Mouse (Mus musculus): ENCODE data around the gene Apbb2. TPM values are rescaled to one million over a fixed set of nuclear protein-coding genes. Genes with fewer than 3 reads are reported as not detected.
A peak's percentile ranks its signal among the peaks of the same experiment; 100 is the strongest.

Apbb2 gene
- polyA plus RNA-seq, 1 experiment from 2014 or later = 27.8 TPM

GRCm38 (mm10) chr5:66338583-66338982 is 280.0 kb downstream of the Apbb2 start:
- Histone ChIP-seq H3K4me2 (ENCODE audit: low read depth, low read length) (no peak overlapping the region), H3K27me3 (ENCODE audit: control insufficient read depth, insufficient read depth, low read length) (no peaks in the 10 kb centered on the region), H3K4me1 (ENCODE audit: control insufficient read depth, insufficient read depth, low read length) (no peaks in the 10 kb centered on the region), H3K27ac (replicated peaks; ENCODE audit: low read depth, low read length) (no peak overlapping the region), H3K4me3 (ENCODE audit: low read depth, low read length) (no peak overlapping the region), H3K9me3 (replicated peaks; ENCODE audit: control insufficient read depth, low read length) (no peaks in the 10 kb centered on the region), H3K36me3 (replicated peaks; ENCODE audit: control insufficient read depth, insufficient read depth, low read depth, low read length) (no peaks in the 10 kb centered on the region), H3K9ac (replicated peaks; ENCODE audit: low read length) (no peak overlapping the region)
- ATAC-seq (replicated peaks; ENCODE audit: insufficient number of reproducible peaks, low FRiP score, low TSS enrichment, low read depth) = no peak
- 31% methylated on average over 7 of the region's 7 CpGs for WGBS
- DNase-seq (ENCODE audit: low spot score) = peak; percentile 57

- no peak for ATAC-seq (replicated peaks; ENCODE audit: insufficient number of reproducible peaks, low FRiP score, low TSS enrichment, low read depth)
- DNase-seq (ENCODE audit: low spot score) = no peak
- H3K4me2 ChIP-seq (ENCODE audit: low read depth, low read length) = peak overlapping the region; percentile 88
- H3K36me3 ChIP-seq (replicated peaks; ENCODE audit: control insufficient read depth, insufficient read depth, low read depth, low read length) = no peaks in the 10 kb centered on the region
- H3K27ac ChIP-seq (replicated peaks; ENCODE audit: low read depth, low read length) = no peak overlapping the region
- H3K4me3 ChIP-seq (ENCODE audit: low read depth, low read length) = peak overlapping the region; percentile 40
- no peaks in the 10 kb centered on the region for H3K27me3 ChIP-seq (ENCODE audit: control insufficient read depth, insufficient read depth, low read length)
- WGBS = 42% methylated on average over 6 of the region's 6 CpGs
- H3K9me3 ChIP-seq (replicated peaks; ENCODE audit: control insufficient read depth, low read length) = no peaks in the 10 kb centered on the region
- no peaks in the 10 kb centered on the region for H3K4me1 ChIP-seq (ENCODE audit: control insufficient read depth, insufficient read depth, low read length)
- no peak overlapping the region for H3K9ac ChIP-seq (replicated peaks; ENCODE audit: low read length)
Observed at GRCm38 (mm10) chr5:66337969-66338345, 280.6 kb downstream of the Apbb2 start.

- no peak overlapping the region for H3K27ac ChIP-seq (replicated peaks; ENCODE audit: low read depth, low read length)
Observed at GRCm38 (mm10) chr5:66337025-66337968, 281.3 kb downstream of the Apbb2 start.

GRCm38 (mm10) chr5:66330806-66331205 is 287.8 kb downstream of the Apbb2 start:
- no peak overlapping the region for H3K27ac ChIP-seq (replicated peaks; ENCODE audit: low read depth, low read length)
- ATAC-seq (replicated peaks; ENCODE audit: insufficient number of reproducible peaks, low FRiP score, low TSS enrichment, low read depth) (no peak), DNase-seq (ENCODE audit: low spot score) (no peak)
- H3K4me3 ChIP-seq (ENCODE audit: low read depth, low read length) = no peak overlapping the region
- H3K9ac ChIP-seq (replicated peaks; ENCODE audit: low read length) = no peak overlapping the region
- H3K4me2 ChIP-seq (ENCODE audit: low read depth, low read length) = no peak overlapping the region
- WGBS = 89% methylated on average over 6 of the region's 6 CpGs
- H3K9me3 ChIP-seq (replicated peaks; ENCODE audit: control insufficient read depth, low read length) = no peaks in the 10 kb centered on the region
- no peaks in the 10 kb centered on the region for H3K36me3 ChIP-seq (replicated peaks; ENCODE audit: control insufficient read depth, insufficient read depth, low read depth, low read length)
- no peaks in the 10 kb centered on the region for H3K27me3 ChIP-seq (ENCODE audit: control insufficient read depth, insufficient read depth, low read length)
- H3K4me1 ChIP-seq (ENCODE audit: control insufficient read depth, insufficient read depth, low read length) = no peaks in the 10 kb centered on the region

More at GRCm38 (mm10) chr5:66337025-66337968, 281.3 kb downstream of the Apbb2 start:
- H3K36me3 ChIP-seq (replicated peaks; ENCODE audit: control insufficient read depth, insufficient read depth, low read depth, low read length) = no peaks in the 10 kb centered on the region
- WGBS = 6% methylated on average over 38 of the region's 38 CpGs
- H3K4me2 ChIP-seq (ENCODE audit: low read depth, low read length) = peak overlapping the region; percentile 88
- no peaks in the 10 kb centered on the region for H3K27me3 ChIP-seq (ENCODE audit: control insufficient read depth, insufficient read depth, low read length)
- DNase-seq (ENCODE audit: low spot score) = peak; percentile 70
- H3K4me3 ChIP-seq (ENCODE audit: low read depth, low read length) = peak overlapping the region; percentile 40
- peak; percentile 74 for ATAC-seq (replicated peaks; ENCODE audit: insufficient number of reproducible peaks, low FRiP score, low TSS enrichment, low read depth)
- no peaks in the 10 kb centered on the region for H3K4me1 ChIP-seq (ENCODE audit: control insufficient read depth, insufficient read depth, low read length)
- H3K9me3 ChIP-seq (replicated peaks; ENCODE audit: control insufficient read depth, low read length) = no peaks in the 10 kb centered on the region
- H3K9ac ChIP-seq (replicated peaks; ENCODE audit: low read length) = peak overlapping the region; percentile 70

GRCm38 (mm10) chr5:66328766-66329165 is 289.8 kb downstream of the Apbb2 start:
- ATAC-seq (replicated peaks; ENCODE audit: insufficient number of reproducible peaks, low FRiP score, low TSS enrichment, low read depth) = no peak
- Histone ChIP-seq H3K9me3 (replicated peaks; ENCODE audit: control insufficient read depth, low read length) (no peaks in the 10 kb centered on the region), H3K4me3 (ENCODE audit: low read depth, low read length) (no peak overlapping the region), H3K36me3 (replicated peaks; ENCODE audit: control insufficient read depth, insufficient read depth, low read depth, low read length) (no peaks in the 10 kb centered on the region), H3K9ac (replicated peaks; ENCODE audit: low read length) (no peak overlapping the region), H3K27me3 (ENCODE audit: control insufficient read depth, insufficient read depth, low read length) (no peaks in the 10 kb centered on the region), H3K4me1 (ENCODE audit: control insufficient read depth, insufficient read depth, low read length) (no peaks in the 10 kb centered on the region), H3K27ac (replicated peaks; ENCODE audit: low read depth, low read length) (no peak overlapping the region), H3K4me2 (ENCODE audit: low read depth, low read length) (no peak overlapping the region)
- DNase-seq (ENCODE audit: low spot score) = no peak
- 77% methylated on average over 7 of the region's 7 CpGs for WGBS

GRCm38 (mm10) chr5:66327949-66328726 is 290.4 kb downstream of the Apbb2 start:
- DNase-seq (ENCODE audit: low spot score) = no peak
- WGBS = 42% methylated on average over 19 of the region's 19 CpGs
- Histone ChIP-seq H3K9me3 (replicated peaks; ENCODE audit: control insufficient read depth, low read length) (no peaks in the 10 kb centered on the region), H3K9ac (replicated peaks; ENCODE audit: low read length) (no peak overlapping the region), H3K27ac (replicated peaks; ENCODE audit: low read depth, low read length) (no peak overlapping the region), H3K4me1 (ENCODE audit: control insufficient read depth, insufficient read depth, low read length) (no peaks in the 10 kb centered on the region), H3K27me3 (ENCODE audit: control insufficient read depth, insufficient read depth, low read length) (no peaks in the 10 kb centered on the region), H3K36me3 (replicated peaks; ENCODE audit: control insufficient read depth, insufficient read depth, low read depth, low read length) (no peaks in the 10 kb centered on the region), H3K4me2 (ENCODE audit: low read depth, low read length) (no peak overlapping the region), H3K4me3 (ENCODE audit: low read depth, low read length) (no peak overlapping the region)
- no peak for ATAC-seq (replicated peaks; ENCODE audit: insufficient number of reproducible peaks, low FRiP score, low TSS enrichment, low read depth)

GRCm38 (mm10) chr5:66326395-66326794 is 292.2 kb downstream of the Apbb2 start:
- H3K27ac ChIP-seq (replicated peaks; ENCODE audit: low read depth, low read length) = no peak overlapping the region
- no peaks in the 10 kb centered on the region for H3K4me1 ChIP-seq (ENCODE audit: control insufficient read depth, insufficient read depth, low read length)
- no peak overlapping the region for H3K9ac ChIP-seq (replicated peaks; ENCODE audit: low read length)
- ATAC-seq (replicated peaks; ENCODE audit: insufficient number of reproducible peaks, low FRiP score, low TSS enrichment, low read depth) = no peak
- H3K27me3 ChIP-seq (ENCODE audit: control insufficient read depth, insufficient read depth, low read length) = no peaks in the 10 kb centered on the region
- no peak overlapping the region for H3K4me2 ChIP-seq (ENCODE audit: low read depth, low read length)
- no peaks in the 10 kb centered on the region for H3K9me3 ChIP-seq (replicated peaks; ENCODE audit: control insufficient read depth, low read length)
- no peaks in the 10 kb centered on the region for H3K36me3 ChIP-seq (replicated peaks; ENCODE audit: control insufficient read depth, insufficient read depth, low read depth, low read length)
- WGBS = 76% methylated on average over 7 of the region's 7 CpGs
- DNase-seq (ENCODE audit: low spot score) = no peak
- no peak overlapping the region for H3K4me3 ChIP-seq (ENCODE audit: low read depth, low read length)

- Histone ChIP-seq H3K4me1 (ENCODE audit: control insufficient read depth, insufficient read depth, low read length) (no peaks in the 10 kb centered on the region), H3K9me3 (replicated peaks; ENCODE audit: control insufficient read depth, low read length) (no peaks in the 10 kb centered on the region), H3K4me3 (ENCODE audit: low read depth, low read length) (no peak overlapping the region), H3K27ac (replicated peaks; ENCODE audit: low read depth, low read length) (no peak overlapping the region), H3K4me2 (ENCODE audit: low read depth, low read length) (no peak overlapping the region), H3K27me3 (ENCODE audit: control insufficient read depth, insufficient read depth, low read length) (no peaks in the 10 kb centered on the region), H3K36me3 (replicated peaks; ENCODE audit: control insufficient read depth, insufficient read depth, low read depth, low read length) (no peaks in the 10 kb centered on the region), H3K9ac (replicated peaks; ENCODE audit: low read length) (no peak overlapping the region)
- 90% methylated on average over 11 of the region's 11 CpGs for WGBS
- ATAC-seq (replicated peaks; ENCODE audit: insufficient number of reproducible peaks, low FRiP score, low TSS enrichment, low read depth) (no peak), DNase-seq (ENCODE audit: low spot score) (no peak)
Observed at GRCm38 (mm10) chr5:66323603-66324002, 295.0 kb downstream of the Apbb2 start.
